Mouse (Mus musculus) adrenal gland, postnatal 14 days (tissue): Measurements from ENCODE around the gene Sema3g. TPM values are rescaled to one million over a fixed set of nuclear protein-coding genes. Genes with fewer than 3 reads are reported as not detected.

ENCODE experiments used
- DNase-seq: peaks from one replicate; pipeline ENCODE4 v3.0.0; 2021; ENCODE audit warnings: mixed read lengths
- total RNA-seq: library from RNA; stranded (reverse); gene quantifications from 2 replicates; pipeline ENCODE4 v1.2.3, GENCODE M21; 2021

The Sema3g gene
- total RNA-seq, 1 experiment from 2014 or later: 10.9 TPM

DNA sequence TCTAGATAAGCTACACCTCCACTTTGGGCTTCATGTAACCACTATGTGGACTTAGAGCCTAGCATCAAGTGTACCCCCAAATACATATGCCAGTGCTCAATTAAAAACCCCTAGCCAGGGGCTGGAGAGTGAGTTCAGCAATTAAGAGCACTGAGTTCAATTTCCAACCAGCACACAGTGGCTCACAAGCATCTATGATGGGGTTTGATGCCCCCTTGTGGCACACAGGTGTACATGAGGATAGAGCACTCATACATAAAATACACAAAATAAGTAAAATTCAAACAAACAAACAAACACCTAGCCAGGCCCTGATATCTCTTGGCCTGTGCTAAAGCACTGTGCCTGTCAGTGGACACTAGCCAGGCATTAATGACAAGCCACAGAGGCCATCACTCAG is 21.7 kb upstream of the Sema3g start:
- peak; percentile 59 for DNase-seq

DNA sequence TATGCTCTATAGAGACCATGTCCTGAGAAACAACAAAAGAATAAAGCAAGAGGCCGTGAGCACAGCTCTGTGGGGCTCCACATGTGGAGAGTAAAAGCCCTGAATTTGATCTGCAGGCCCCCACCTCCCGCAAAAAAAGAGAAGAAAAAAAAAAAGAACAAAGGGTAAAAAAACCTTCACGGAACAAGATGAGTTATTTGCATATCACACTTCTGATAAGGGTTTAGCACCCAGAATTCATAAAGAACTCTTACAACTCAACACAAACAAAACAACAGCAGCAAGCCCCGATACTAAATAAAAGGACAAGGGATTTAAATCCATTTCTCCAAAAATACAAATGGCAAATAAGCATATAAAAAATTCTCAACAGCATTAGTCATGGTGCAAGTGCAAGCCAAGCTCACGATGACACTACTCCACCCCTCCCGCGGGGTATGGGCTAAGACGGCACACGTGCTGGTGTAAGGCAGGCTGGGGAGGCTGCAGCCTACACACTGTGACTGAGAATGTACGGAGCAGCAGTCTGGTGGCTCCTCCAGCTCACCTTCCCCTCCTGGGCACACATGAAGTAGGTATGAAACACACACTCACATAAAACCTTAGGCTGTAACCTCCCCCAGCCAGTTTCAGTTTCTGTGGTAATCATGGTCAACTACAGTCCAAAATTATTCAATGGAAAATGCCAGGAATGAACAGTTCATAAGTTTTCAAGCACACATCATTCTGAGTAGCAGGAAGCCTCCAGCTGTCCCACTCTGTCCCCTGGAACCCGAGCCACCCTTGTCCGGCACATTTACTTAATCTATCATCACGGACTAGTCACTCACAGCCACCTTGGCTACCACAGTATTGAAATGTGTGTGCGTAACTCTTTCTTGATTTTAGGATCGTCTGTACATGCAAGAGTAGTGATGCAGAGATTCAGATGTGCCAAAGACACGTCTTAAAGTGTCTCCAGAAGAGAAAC is 19.8 kb upstream of the Sema3g start:
- peak; percentile 86 for DNase-seq

DNA sequence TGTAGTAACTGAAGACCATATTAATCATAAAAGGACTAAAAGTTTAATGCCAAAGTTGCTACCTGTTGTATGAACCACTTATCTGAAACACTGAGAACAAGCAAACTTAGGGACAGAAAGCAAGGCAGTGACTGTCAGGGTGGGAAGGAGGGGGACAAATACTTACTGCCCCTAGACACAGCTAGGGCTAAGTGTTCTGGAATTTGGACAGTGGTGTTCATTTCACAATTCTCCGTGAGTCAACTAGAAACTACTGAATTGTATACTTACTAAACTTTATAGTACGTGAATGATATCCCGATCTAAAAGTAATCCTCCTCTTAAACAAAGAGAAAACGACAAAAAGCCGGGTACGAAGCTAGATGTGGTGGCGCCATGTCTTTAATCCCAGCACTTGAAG is 18.1 kb upstream of the Sema3g start:
- DNase-seq: no peak

DNA sequence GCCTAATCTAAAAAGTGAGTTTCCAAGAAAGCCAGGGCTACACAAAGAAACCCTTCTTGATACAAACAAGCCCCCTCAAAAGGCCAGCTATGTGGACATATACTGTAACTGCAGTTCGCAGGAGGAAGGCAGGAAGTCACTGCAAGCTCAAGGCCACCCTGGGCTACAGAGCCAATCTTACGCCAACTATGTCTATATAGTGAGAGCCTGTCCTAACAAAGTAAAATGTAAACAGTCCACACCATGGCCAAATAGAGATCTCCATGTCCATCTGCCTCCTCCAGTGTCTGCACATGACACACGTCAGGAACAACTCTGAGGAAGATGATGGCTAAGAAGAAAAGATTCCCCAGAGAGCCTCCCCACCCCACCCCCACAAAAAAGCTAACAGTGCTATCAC is 17.6 kb upstream of the Sema3g start:
- DNase-seq: no peak

DNA sequence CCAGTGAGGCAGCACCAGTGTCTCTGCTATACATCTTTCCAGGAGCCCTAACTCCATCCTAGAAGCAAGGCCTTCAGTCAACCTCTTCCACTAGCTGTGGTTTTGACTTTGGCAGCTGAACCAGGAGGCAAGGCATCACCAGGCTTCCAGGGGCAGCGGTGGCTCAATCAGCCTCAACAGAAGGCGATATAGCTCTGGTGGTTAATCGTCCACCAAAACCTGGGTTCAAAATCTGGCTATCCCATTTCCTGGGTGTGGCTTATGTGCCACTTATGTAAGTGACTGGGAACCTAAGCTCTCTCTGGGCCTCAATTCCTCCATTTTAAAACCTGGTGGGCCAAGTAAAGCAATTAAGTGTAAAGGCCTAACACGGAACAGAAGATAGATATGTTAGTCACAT is 12.8 kb upstream of the Sema3g start:
- no peak for DNase-seq

DNA sequence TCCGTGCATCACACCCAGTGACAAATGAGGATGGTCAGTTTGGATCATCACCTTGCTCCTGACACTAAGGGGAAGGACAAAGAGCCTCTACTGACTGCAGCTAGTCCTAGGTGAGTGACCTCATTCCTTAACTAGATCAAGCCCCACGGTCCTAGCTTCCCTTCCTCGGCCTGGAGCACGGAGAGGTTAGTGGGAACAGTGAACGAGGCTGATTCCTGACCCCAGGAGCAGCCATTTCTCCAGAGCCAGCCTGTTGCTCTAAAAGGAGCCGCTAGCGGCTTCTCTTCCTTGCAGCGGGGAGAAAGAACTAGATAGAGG is 12.5 kb upstream of the Sema3g start:
- no peak for DNase-seq

DNA sequence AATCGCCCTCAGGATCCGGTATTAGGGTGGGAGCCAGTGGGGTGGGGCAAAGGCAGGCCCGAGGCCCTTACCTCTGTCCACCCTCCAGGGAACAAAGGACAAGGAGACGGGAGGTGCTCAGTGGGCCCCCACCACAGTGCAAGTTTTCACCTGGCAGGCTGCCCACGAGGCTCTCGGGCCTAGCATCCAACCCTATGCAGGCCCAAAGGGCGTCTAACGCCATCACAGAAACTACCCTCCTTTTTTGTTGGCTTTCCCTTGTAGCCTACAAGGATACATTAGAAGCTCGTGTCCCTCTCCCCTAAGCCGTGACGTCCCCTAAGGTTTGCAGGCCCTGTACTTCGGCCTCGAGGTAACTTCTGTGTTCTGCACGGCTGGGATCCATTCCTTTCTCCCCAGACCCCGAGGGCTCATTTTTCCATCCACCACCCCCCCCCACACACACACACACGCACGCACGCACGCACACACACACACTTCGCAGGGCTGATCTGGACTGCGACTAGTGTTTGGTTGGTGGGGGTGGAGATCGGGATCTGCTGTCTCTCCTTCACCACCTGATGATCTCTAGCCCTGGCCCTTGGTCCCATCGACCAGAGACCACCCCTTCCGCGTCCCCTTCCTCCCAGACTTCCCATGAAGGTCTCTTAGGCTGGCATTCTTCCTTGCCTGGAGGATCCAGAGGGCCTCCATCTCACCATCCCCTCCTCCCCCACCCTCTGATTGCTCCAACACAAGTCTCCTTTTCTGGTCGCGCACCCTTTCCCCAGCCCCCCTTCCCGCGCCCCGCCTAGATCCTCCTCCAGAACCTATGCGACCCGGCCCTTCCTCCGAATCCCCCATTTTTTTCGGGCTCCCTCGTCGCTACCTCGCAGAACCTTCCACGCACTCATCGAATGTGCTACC is 11.8 kb upstream of the Sema3g start:
- peak; percentile 78 for DNase-seq

DNA sequence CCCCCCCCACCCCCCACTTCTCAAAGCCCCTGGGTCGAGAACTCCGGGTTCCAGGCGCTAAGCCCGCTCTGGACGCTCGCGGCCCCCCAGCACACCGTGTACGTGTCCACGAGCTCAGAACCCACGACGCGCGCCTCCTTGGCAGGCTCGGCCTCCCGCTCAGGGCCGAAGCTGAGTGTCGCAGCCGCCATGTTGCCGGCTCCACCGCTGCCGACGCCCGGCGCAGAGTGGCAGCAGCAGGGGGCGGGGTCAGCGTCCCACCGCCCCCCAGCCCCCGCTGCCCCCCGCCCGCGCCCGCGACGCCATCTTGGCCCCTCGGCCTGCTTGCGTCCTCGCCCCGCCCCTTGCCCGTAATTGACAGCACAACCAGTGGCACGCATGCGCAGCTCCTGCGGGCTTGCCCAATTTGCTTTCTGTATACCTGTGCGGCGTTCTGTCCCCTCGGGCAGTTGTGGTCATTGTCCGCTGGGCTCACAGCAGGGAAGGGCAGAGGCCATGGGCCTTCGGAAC is 11.1 kb upstream of the Sema3g start:
- DNase-seq: peak; percentile 99

DNA sequence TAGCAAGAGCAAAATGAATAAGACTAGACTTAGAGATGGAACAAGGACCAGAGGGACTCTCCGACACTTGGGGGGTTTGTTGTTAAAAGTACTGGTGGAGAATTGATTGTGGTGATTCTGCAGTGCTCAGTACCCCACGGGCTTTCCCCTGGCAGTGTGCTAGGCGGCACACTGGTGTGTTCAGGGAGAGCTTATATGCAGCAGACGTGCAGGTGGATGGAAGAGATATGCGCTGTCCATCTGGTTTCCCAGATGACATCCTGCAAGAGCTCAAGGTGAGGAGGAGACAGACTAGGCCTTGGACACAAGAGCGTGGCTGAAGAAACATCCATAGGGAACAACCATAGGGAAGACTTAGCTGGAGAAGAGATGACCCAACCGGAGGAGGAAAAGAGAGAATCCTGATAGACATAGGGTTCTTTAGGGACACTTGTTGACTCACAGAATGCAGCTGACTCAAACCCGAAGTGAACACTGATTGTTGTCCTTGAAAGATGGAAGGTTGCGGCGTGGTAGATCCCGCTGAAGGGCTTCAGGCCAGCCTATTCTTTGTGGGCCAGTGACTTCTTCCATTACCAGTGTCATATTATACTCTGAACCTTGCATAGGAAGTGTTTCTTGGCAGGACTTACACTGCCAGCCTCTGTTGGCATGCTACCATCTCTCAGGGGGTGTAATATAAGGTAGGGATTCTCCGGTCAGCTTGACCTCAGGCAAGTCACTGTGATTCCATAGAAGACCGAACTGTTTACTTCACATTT is 10.4 kb upstream of the Sema3g start:
- DNase-seq: peak; percentile 55

DNA sequence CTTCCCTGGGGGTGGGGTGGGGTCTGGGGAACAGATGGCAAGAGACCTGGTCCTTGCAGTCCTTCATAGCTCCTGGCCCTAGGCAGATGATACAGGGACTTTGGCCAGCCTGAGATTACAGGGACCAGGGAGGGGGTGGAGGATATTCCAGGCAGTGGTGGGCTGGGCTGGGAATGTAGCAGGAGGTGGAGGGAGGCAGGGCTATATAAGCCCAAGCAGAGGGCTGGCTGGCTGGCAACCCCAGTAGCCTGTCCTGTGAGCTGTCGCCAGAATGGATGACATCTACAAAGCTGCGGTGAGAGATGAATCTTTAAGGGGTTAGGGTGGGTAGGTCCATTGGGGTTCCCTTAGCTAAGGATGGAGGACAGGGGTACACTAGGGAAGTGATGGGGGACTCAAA is 9.6 kb upstream of the Sema3g start, which contains the start of gene Tnnc1:
Gene Tnnc1 (plus strand): TSS at position 229 of the 400 bp plus-strand sequence.
- no peak for DNase-seq

DNA sequence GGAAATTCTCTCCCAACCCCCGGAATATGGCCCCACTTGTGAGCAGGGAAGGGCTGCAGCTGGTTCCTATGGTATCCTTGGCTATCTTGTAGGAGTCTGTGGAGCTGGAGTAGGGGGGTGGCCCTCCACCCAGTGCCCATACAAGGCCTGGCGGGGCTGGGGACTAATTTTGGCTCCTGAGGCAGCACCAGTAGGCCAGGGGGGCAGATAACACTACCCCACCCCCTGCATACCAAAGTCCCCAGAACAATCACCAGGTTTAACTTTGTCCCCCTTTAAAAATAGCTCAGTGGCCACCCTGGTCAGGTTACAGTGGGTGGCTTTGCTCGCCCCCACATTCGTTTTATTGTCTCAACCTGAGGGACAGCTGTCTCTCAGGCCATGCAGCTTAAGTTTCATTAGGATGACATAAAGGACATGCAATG is 8.5 kb upstream of the Sema3g start:
- no peak for DNase-seq

DNA sequence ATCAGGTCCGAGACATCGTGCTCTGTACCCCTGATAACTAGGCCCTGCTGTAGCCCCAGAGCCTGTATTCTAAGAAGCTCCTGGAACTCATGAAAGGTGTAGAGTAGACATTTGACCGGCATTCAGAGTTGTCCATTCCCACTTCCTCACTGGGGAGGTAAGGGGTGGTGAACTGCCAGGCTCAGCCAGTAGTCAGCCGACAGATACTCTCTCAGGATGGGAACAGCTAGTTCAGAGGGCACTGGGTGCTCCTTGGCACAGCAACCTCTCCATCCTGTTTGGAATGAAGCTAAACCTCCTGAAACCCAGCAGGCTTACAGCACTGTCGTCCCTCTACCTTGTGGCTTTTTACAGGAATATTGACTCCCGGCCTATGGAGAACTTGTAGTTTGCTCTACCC is 5.8 kb upstream of the Sema3g start:
- no peak for DNase-seq

DNA sequence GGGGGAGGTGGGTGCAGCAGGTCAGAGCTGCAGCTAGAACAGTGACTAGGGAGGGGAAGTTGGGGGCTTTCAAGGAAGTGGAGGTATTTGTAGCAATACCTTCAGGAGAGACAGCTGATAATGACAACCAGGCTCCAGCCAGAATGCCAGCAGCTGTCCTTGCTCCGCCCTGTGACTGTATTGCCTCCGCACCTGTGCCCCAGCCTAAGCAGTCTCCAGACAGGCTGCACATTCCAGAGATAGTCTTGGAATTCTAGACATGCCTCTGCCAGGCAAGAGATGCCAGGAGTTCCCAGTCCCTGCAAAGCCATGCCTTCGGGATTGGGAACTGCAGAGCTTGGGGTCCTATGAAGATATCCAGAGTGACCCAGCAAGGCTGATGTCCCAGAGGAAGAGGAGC is 5.2 kb upstream of the Sema3g start:
- DNase-seq: no peak

DNA sequence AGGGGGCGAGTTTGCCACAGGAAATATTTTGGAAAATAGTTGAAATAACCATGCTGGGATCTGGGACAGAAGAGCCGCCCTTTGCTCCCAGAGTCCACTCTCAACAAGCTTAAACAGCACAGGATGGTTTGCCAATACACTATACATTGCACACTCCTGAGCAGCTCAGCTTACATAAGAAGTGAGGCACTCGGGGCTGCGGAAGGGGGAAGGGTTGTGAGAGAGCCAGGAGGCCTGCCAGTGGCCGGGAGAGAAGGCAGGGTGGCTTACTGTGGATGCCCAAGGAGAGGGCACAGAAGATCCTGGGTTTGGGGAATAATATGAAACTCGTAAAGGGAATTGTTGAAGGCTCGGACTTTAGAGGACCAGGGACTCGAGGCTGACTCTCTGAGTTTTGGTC is 3.8 kb upstream of the Sema3g start:
- no peak for DNase-seq

DNA sequence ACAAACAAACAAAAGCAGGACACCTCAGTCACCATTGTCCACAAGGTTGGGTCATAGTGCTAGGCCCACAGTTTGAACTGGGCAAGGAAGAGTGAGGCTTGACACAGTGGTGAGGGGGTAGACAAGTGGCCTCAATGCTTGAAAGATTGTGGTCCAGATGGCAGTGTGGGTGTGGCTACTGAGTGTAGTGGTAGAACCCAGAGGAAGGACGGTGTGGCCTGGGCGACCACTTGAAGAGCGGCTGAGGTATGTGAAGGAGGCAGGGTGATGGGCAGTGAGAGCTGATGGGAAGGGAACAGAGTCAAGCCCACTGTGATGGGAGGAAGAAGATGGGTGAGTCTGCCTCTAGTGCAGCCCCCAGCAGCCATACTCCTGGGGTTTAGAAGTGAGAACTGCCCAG is 3.0 kb upstream of the Sema3g start:
- DNase-seq: no peak

DNA sequence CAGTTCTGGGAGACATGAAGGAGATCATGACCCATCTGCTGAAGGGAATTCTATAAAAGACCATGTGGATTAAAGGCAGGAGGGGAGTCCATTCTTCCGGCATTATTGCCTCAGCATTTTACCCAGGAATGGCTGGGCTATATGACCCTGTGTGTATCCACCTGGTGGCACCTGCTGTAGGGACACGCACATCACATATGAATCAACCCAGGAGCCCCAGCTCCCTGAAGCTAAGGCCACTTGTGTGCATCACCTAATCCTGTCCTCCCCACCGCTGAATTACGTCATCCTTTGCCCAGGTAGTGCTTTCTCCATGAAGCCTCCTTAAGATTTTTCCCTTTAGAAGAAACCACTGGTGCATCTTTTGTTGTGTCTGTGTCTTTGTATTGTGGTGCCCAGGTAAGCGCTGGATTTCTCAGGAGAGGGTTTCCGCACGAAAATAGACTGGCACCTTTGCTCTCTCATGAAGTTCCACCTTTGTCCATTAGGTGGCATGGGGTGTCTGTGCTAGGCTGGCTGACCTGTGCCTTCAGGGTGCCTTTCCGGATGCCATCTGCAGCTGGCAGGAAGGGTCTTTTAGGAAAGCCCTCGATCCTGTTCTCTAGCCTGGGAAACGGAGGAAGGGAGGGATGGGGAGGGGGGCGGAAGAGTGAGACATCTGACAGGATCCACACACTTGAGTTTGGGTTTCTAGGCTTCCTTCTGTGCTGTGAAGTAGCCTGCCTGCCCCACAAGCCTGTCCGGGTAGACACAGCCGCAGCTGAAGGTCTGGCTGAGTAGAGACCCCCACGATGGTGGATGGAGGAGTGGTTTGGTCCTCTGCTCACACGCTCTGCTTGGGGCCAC is 2.3 kb upstream of the Sema3g start:
- DNase-seq: peak; percentile 83

DNA sequence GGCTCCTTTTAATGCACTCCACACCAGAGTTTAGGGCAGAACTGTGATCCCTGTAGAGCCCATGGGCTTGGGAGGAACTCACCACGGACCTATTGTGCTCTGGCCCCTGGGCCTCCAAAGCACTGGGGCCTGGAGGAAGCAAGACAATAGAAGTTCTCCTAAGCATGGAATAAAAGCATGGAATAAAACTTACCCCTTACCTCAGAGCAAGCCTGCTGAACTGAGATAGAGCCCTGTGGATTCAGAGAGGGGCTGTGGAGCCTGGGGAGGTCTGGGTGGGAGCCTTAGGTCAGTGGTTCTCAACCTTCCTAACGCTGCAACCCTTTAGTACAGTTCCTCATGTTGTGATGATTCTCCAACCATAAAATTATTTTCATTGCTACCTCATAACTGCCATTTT is 814 bp upstream of the Sema3g start, which contains the start of gene Nisch:
Gene Nisch (minus strand): TSS at position 101 of the 400 bp plus-strand sequence.
- DNase-seq: no peak

DNA sequence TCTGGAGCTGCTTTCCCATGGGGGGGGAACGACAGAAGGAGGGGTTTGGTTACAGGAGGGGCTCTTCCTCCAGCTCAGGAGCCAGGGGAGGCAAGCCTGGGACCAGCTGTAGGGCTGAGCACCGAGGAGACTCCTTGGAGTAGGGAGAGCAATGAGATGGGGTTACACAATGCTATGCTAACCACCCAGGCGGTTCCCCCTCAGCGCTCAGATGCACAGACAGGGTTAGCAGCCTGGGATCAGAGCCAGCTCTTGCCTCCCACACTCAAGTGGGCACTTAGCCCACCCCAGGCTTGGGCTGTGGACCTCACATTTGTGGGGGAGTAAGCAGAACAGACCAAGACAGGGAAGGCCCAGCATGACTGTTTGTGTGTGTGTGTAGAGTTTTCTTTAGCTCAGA is 9.3 kb downstream of the Sema3g start:
- DNase-seq: no peak

DNA sequence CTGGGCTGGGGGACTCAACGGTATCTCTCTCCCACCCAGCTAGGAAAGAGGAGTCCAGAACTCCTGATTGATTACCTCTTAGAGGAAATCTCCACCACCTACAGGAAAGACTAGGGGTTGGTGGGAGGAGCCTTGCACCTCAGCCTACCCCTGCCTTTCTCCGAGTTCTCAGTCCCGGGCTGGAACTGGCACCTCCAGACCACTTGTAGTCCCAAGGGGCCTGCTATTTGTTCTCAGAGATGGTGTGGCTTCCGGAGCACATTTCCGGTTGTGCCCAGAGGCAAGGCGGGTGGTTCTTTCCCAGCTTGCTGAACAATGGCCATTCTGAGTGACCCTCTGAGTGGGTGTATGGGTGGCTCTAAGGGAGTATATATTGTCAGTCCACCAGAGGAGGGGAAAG is 10.6 kb downstream of the Sema3g start:
- peak; percentile 55 for DNase-seq

DNA sequence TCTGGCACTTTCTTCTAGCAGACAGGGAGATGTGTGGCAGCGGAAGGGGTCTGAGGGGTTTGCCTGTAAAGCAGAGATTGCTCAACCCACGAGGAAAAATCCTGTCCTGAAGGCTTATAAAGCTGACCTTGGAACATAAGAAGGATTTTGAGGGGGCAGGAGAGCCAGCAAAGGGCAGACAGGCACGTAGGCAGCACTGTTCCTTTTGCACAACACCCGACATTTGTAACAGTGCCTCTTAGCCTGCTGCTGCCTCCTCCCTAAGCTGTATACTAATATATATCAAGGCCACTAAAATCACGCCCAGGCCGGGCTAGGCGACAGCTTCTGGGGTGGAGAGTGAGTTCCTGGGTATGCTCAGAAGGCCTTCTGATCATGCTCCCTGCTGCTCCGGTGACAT is 12.8 kb downstream of the Sema3g start:
- DNase-seq: peak; percentile 36

DNA sequence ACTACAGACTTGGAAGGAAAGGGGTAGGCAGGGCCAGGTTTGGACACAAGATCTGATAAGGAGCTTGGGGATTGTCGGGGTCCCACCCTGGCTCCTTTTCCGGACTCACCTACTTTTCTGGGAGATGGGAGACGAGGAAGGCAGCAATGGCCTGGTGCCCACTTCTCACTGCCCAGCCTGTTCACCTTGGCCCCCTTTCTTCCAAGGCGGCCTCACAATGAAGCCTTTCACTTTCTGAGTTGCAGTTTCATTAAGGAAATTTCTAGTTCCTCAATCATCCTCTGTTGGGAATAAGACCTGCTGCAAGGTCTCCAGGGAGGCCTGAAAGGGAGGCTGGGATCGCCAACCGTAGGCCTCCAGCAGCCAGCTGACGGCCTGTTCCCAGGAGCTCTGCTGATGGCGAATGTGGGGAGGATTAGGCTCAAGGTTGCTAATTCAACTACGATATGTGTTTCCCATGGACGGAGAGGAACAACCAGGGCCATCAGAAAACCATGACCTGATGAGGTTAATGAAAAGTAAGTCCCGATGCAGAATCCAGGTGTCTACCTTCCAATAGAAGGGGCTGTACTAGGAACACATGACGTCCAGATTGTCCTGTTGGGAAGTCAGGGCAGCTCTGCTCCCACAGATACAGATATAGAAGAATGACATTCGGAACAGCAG is 14.9 kb downstream of the Sema3g start:
- peak; percentile 48 for DNase-seq
